Mouse (Mus musculus) thymus, adult 2 months (tissue): Measurements from ENCODE around the gene Anapc10.
"Not testable (repeated sequence)": the region's sequence is repeated elsewhere in the genome, so short reads cannot be mapped to it uniquely, and the experiment has no call there.

Experiments
- CTCF ChIP-seq: fragments of 200-500 bp; IDR thresholded peaks from 2 replicates; pipeline ENCODE4 v1.5.1; 2012; ENCODE audit warnings: mild to moderate bottlenecking, control low read depth, low read length, moderate library complexity, borderline replicate concordance; ENCODE audit not compliant: control insufficient read depth, poor library complexity, insufficient read depth; ENCODE audit errors: extremely low read depth
- POLR2A ChIP-seq: fragments of 200-500 bp; IDR thresholded peaks from 2 replicates; pipeline ENCODE4 v1.6.1; 2012; ENCODE audit warnings: mild to moderate bottlenecking, low read length, control low read depth, moderate library complexity; ENCODE audit not compliant: control insufficient read depth, poor library complexity, insufficient read depth; ENCODE audit errors: extremely low read depth

GRCm38 (mm10) chr8:79794873-79795272 is 83.3 kb downstream of the Anapc10 start:
- TF ChIP-seq CTCF, POLR2A: not testable (repeated sequence)
